Mouse (Mus musculus): ENCODE measurements around the gene Atg2b.

The Atg2b gene

DNA sequence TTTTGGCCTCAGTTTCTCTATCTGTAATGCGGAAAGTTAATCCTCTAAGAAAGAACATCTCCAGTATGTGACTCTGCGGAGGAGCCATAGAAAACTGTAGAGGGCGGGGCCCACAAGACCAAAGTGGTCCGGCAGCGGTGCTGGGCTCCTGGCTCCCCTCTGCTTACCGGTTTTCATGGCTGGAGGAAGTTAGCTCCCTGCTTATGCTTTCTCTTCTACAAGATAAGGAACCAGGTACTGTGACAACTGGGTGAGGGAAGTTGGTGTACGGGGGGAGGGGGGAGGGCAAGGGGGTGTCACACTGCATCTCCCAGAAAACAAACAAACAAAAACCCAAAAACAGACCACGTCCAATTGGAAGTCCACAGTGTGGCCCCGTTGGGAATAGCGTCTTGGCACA is 86.5 kb downstream of the Atg2b start:
- DNase-seq (ENCODE audit: low read depth in 1 of 2, low spot score in 2 of 2) = no peak

DNA sequence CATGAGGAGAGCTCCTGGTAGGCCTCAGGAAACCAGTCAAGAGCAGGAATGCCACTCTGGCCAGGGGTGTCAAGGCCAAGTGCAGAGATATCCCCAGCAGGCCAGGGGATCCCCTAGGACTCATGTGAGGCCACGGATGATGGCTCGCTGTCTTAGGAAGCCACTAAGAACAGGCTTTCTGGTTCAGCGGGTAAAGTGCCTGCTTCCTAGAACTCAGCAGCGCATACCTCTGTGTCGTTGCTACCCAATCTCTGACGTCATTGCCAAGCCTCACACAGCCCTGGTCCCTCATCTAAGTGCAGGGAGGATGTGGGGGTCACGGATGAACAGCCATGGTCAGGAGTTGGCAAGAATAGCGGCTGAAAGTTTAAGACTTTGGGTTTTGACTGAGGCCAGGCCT is 87.9 kb downstream of the Atg2b start:
- no peak for DNase-seq (ENCODE audit: low read depth in 1 of 2, low spot score in 2 of 2)

DNA sequence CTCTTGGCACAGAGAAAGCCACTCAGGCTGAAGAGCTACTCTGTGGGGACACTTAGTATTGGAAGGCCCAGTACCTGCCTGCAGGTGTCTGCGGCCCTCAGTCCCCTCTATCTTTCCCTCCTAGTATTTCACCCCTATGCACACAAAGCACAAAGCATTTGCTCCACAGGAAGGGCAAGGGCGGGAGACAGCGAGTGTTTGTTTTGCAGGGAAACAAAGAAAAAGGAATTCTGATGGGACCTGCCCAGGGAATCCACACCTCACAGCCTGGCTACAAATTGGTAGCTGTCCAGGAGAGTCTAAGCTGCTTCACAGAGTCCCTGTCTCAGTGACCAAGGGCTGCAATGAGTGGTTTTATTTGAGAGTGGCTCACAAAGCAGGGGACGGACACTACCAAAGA is 91.5 kb downstream of the Atg2b start:
- no peak for DNase-seq (ENCODE audit: low read depth in 1 of 2, low spot score in 2 of 2)

DNA sequence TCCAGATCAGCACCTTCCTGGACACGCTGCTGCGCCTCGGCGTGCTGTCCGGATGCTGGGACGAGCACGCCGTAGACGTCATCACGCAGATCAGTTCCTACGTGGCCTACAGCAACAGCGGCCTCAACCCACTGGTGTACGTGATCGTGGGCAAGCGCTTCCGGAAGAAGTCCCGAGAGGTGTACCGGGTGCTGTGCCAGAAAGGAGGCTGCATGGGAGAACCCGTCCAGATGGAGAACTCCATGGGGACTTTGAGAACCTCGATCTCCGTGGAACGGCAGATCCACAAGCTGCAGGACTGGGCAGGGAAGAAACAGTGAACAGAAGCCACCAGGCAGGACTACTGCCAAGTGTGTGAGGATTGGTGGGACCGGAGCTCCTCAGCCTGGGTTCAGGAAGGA is 92.7 kb downstream of the Atg2b start:
- DNase-seq (ENCODE audit: low read depth in 1 of 2, low spot score in 2 of 2) = no peak

DNA sequence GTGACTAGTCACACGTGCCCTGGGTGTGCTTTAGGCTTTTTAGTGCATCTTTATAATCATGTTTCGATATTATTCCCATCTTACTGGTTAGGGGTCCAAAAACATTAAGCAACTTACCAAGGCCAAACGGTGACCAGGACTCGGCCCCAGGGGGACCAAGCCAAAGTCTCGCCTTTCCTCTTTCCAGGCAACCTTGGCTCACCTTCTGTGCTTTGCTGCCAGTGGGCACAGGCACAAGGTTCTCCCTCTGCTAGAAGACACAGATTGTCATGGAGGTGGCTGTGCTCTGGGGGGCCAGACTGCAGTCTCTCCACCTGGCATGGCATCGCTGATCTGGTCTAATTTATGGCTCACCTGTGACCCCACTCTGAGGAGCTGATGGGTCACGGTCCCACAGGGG is 94.2 kb downstream of the Atg2b start:
- no peak for DNase-seq (ENCODE audit: low read depth in 1 of 2, low spot score in 2 of 2)

DNA sequence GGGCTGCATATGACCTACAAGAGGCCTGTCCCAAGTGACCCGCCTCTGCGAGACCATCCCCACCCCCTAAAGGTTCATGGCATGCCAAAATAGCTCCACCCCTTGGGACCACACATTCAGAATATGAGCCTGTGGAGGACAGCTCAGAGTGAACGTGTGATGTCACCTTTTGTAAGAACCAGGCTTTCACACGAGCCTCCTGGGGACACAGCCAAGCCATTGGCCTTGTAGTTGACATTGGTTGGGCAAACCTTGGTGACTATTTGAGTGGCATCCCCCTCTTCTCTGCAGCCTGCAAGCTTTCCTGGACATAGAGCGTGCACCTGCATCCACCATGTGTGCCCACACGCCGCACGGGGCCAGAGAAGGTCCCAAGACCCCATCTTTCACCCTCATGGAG is 97.5 kb downstream of the Atg2b start:
- no peak for DNase-seq (ENCODE audit: low read depth in 1 of 2, low spot score in 2 of 2)

DNA sequence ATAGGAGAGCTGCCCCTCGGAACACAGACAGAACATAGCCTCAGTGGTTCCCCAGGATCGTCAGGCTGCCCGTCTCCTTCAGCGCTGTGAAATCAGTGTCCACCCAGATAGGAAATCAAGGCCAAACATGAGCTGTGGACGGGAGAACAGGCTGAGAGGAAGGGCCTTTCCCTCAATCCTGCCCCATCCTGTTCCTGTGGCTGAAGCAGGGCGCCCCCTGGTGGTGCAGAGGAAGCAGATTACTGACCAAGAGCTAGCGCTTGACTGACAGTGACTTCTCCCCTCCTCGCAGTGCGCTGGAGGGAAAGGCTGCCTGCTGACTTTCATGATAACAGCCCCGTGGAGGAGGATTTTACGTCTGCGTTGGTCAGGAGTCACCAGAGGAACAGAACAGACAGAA is 100.2 kb downstream of the Atg2b start:
- DNase-seq (ENCODE audit: low read depth in 1 of 2, low spot score in 2 of 2) = peak; percentile 20 to 46

DNA sequence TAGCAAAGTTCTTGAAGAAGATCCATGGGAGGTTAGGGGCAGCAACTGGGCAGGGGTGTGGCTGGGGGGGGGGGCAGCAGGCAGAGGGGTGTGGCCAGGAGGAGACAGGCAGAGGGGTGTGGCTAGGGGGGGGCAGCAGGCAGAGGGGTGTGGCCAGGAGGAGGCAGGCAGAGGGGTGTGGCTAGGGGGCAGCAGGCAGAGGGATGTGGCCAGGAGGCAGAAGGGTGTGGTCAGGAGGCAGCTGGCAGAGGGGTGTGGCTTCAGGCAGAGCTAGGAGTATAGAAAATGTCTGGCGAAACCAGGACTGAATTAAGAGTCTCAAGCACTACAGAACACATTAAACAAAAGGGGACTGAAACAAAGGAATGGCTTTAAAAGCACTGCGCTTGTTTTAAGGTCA is 101.5 kb downstream of the Atg2b start:
- no peak for DNase-seq (ENCODE audit: low read depth in 1 of 2, low spot score in 2 of 2)

DNA sequence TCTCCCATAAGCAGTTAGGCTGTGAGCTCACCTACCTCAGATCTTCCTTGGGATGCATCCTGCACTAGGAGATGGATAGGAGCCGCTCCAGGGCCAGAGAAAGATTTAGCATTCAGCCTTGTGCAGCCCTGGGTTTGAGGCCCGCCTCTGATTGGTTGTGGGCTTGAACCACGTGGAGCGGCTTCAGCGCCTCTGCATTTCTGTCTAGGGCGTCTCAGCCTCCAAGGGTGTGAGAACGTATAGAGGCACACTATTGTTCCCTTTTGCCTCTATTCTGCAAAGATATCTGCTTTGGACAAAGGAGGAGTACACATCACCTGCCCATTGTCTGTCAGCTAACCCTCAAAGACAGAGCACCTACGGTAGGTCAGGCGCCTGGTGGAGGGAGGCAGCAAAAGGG is 102.5 kb downstream of the Atg2b start:
- no peak for DNase-seq (ENCODE audit: low read depth in 1 of 2, low spot score in 2 of 2)

DNA sequence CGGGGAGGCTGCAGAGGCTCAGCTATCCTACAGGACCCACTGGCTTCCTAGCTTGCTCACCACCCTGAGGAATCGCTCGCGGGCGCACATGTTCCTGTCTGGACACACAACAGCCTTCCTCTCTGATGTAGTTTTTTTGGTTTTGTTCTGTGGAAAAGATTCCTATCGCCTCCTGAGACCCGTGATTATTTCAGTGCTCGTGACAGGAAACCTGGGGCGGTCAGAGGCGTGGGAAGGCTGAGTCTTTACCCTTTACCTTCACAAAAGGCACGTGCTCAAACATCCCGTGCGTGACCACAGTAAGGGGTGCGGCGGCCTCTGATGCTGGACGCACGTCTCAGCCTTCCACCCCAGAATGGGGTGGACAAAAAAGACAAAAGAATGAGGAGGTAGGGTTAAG is 104.5 kb downstream of the Atg2b start:
- DNase-seq (ENCODE audit: low read depth in 1 of 2, low spot score in 2 of 2) = no peak

DNA sequence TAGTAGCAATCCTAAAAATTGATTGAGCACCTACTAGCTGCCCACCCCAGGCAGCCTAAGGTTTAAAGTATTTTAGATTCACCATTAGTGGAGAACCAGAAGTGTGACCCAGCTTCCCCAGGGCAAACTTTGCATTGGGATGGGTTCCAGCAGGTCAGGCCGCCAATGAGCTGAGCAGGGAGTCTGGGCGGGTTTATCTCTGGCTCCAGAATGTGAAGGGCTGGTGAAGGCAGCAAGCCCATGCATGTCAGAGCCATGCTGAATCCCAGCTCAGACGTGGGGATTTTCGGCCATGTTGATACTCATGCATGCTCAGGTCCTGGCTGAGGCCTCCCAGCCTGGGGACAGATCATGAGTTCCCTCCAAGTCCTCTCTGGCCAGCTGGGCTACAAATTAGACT is 110.7 kb downstream of the Atg2b start:
- no peak for DNase-seq (ENCODE audit: low read depth in 1 of 2, low spot score in 2 of 2)

DNA sequence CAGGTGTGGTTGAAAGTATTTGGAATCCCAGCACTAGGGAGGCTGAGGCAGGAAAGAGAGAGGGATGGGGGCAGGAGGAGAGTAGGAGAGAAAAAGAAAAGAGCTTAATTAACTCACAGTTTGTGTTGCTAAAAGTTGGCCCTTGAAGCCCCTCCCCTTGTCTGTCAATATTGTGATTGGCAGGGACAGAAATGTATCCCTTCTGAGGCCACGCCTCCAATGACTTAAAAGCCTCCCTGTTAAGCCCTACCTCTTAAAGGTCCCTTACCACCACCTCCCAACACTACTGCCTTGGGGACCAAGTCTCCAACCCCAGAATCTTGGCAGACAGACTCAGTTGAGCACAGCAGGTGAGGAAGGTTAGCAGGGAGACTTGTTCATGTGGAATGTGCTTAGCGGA is 112.4 kb downstream of the Atg2b start:
- DNase-seq (ENCODE audit: low read depth in 1 of 2, low spot score in 2 of 2) = no peak

DNA sequence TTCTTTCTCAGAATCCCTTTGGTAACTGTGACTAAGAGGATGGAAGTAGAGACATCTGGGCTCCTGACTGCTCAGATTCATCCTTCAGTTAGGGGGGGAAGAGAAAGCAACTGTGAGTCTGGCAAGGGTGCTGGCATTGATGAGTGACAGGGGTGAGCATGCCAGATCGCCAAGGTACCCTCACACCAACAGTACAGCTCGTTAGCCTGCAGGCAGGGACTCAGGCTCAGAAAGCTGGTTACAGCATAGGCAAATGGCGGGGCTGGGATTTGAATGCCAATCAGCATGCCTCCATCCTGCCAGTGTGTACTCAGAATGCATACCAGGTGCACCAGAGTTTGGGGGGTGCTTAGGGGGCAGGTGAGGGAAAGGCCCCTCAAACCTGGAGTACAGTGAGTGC is 113.1 kb downstream of the Atg2b start:
- no peak for DNase-seq (ENCODE audit: low read depth in 1 of 2, low spot score in 2 of 2)

All from monocyte, adult 2 months (primary cell).